In genomic region chr12:112722240-112723027, GRCm38 (mm10) we compare ENCODE assay signal across 8 mouse cellular contexts. TPM values are rescaled to one million over a fixed set of nuclear protein-coding genes. Genes with fewer than 3 reads are reported as not detected.
DNase-seq lines count a peak whose midpoint lies in the region; ATAC-seq lines count a peak whose summit lies in the region.

No protein-coding gene starts in this region.

- ATAC-seq in heart, embryonic 15.5 days (replicated peaks; ENCODE audit: insufficient number of reproducible peaks, insufficient read depth, low FRiP score, low read depth), result peak; percentile 57
- no peak for ATAC-seq in monocyte, adult 5-6 weeks (replicated peaks; ENCODE audit: insufficient number of reproducible peaks, low FRiP score, low TSS enrichment, poor library complexity, severe bottlenecking)

- no peaks in the 10 kb centered on the region for H3K9me3 ChIP-seq in heart, embryonic 15.5 days (replicated peaks)

- H3K36me3 ChIP-seq in heart, embryonic 15.5 days, result no peaks in the 10 kb centered on the region
- no peaks in the 10 kb centered on the region for H3K36me3 ChIP-seq in macrophage (ENCODE audit: inconsistent target)

- H3K4me1 ChIP-seq in heart, embryonic 15.5 days (replicated peaks), result peaks cover 27% of the 10 kb centered on the region

- H3K4me3 ChIP-seq in heart, embryonic 15.5 days, result peak overlapping the region; percentile 84
- peak overlapping the region; percentile 20; the same call in 1 of the 2 replicates for H3K4me3 ChIP-seq in macrophage (ENCODE audit: inconsistent target)

- H3K79me2 ChIP-seq in macrophage (ENCODE audit: inconsistent target), result no peaks in the 10 kb centered on the region

- DNase-seq in B cell, adult 2 months, result peak; percentile 34 to 38
- peak; percentile 45 for DNase-seq in adipocyte (ENCODE audit: low spot score)
- peak; percentile 49 for DNase-seq in embryo, embryonic 11 days
- peak; percentile 78 for DNase-seq in kidney, postnatal 10 days
- DNase-seq in right cerebral cortex, postnatal 14 days, result peak; percentile 44

- H3K9ac ChIP-seq in heart, embryonic 15.5 days, result peak overlapping the region; percentile 81

- peak overlapping the region; percentile 80 for H3K27ac ChIP-seq in heart, embryonic 15.5 days
- no peak overlapping the region for H3K27ac ChIP-seq in macrophage

- under 1% methylated on average over 69 of the region's 75 CpGs for WGBS in heart, embryonic 15.5 days
- 2% methylated on average over 74 of the region's 75 CpGs for WGBS in macrophage (ENCODE audit: missing documents)

- peak overlapping the region; percentile 99 for H3K4me2 ChIP-seq in heart, embryonic 15.5 days

- peaks cover 17% of the 10 kb centered on the region for H3K27me3 ChIP-seq in heart, embryonic 15.5 days

RNA-seq across cellular contexts. Expression of gene Cep170b, which starts 2.2 kb away (rescaled TPM):
- 4.8 and 7.9 TPM in 2 replicates for polyA plus RNA-seq in heart, embryonic 15.5 days (2015; fragmentation: Nextera tagmentation; extraction: Ambion mirVana)
- 10 to 100 TPM in 11 of 26 experiments, 1 to 10 TPM in 15; 1.3 to 34.8 (median 7.2) TPM for total RNA-seq in macrophage (2018; cell fraction: chromatin; rRNA removed)
- total RNA-seq in macrophage (2018; cell fraction: cytosol; rRNA removed), result 10 to 100 TPM in 1 of 26 experiments, 1 to 10 TPM in 25; 2.0 to 10.2 (median 6.0) TPM
- total RNA-seq in macrophage (2018; cell fraction: nucleus; rRNA removed), result 10 to 100 TPM in 6 of 26 experiments, 1 to 10 TPM in 20; 2.8 to 17.8 (median 7.1) TPM
- polyA plus RNA-seq in macrophage (2018), result 3.1 to 9.1 TPM (median 4.7 TPM) in 3 replicates
- 0.29 to 0.43 TPM in 2 of 3 replicates, not detected in the other for total RNA-seq in monocyte, adult 5-6 weeks (2017)

RNA-seq across cellular contexts. Expression of gene Pld4, which starts 38.0 kb away (rescaled TPM):
- 7.2 and 34.0 TPM in 2 replicates for polyA plus RNA-seq in heart, embryonic 15.5 days (2015; fragmentation: Nextera tagmentation; extraction: Ambion mirVana)
- total RNA-seq in macrophage (2018; cell fraction: chromatin; rRNA removed), result 1,000 to 10,000 TPM in 8 of 26 experiments, 100 to 1,000 TPM in 16, 10 to 100 TPM in 2; 64.9 to 1,705 (median 425) TPM
- total RNA-seq in macrophage (2018; cell fraction: cytosol; rRNA removed), result 100 to 1,000 TPM; 167 to 665 (median 370) TPM
- 1,000 to 10,000 TPM in 6 of 26 experiments, 100 to 1,000 TPM in 20; 137 to 1,391 (median 650) TPM for total RNA-seq in macrophage (2018; cell fraction: nucleus; rRNA removed)
- 131 to 514 TPM (median 230 TPM) in 3 replicates for polyA plus RNA-seq in macrophage (2018)
- 311 to 369 TPM (median 334 TPM) in 3 replicates for total RNA-seq in monocyte, adult 5-6 weeks (2017)

RNA-seq across cellular contexts. Expression of gene Zbtb42, which starts 43.8 kb away (rescaled TPM):
- 4.8 and 7.6 TPM in 2 replicates for polyA plus RNA-seq in heart, embryonic 15.5 days (2015; fragmentation: Nextera tagmentation; extraction: Ambion mirVana)
- 1 to 10 TPM in 19 of 26 experiments, under 1 TPM in 6, not detected in 1; 0.33 to 9.8 (median 1.9) TPM for total RNA-seq in macrophage (2018; cell fraction: chromatin; rRNA removed)
- total RNA-seq in macrophage (2018; cell fraction: cytosol; rRNA removed), result 10 to 100 TPM in 1 of 26 experiments, 1 to 10 TPM in 25; 1.1 to 13.8 (median 3.6) TPM
- total RNA-seq in macrophage (2018; cell fraction: nucleus; rRNA removed), result 10 to 100 TPM in 2 of 26 experiments, 1 to 10 TPM in 24; 1.0 to 13.1 (median 3.1) TPM
- 3.2 to 4.7 TPM (median 3.5 TPM) in 3 replicates for polyA plus RNA-seq in macrophage (2018)
- 4.3 to 8.3 TPM (median 5.6 TPM) in 3 replicates for total RNA-seq in monocyte, adult 5-6 weeks (2017)

RNA-seq across cellular contexts. Expression of gene Akt1, which starts 47.8 kb away (rescaled TPM):
- polyA plus RNA-seq in heart, embryonic 15.5 days (2015; fragmentation: Nextera tagmentation; extraction: Ambion mirVana), result 139 and 169 TPM in 2 replicates
- 100 to 1,000 TPM in 20 of 26 experiments, 10 to 100 TPM in 6; 46.0 to 331 (median 122) TPM for total RNA-seq in macrophage (2018; cell fraction: chromatin; rRNA removed)
- total RNA-seq in macrophage (2018; cell fraction: cytosol; rRNA removed), result 100 to 1,000 TPM in 25 of 26 experiments, 10 to 100 TPM in 1; 98.0 to 240 (median 160) TPM
- 100 to 1,000 TPM in 16 of 26 experiments, 10 to 100 TPM in 10; 69.7 to 196 (median 103) TPM for total RNA-seq in macrophage (2018; cell fraction: nucleus; rRNA removed)
- 174 to 203 TPM (median 184 TPM) in 3 replicates for polyA plus RNA-seq in macrophage (2018)
- 151 to 190 TPM (median 176 TPM) in 3 replicates for total RNA-seq in monocyte, adult 5-6 weeks (2017)
